Mouse (Mus musculus): ENCODE data around the gene Pbx2. TPM values are rescaled to one million over a fixed set of nuclear protein-coding genes. Genes with fewer than 3 reads are reported as not detected.

The Pbx2 gene
- total RNA-seq, 2 experiments from 2014 or later: 43.5 to 52.7 TPM

Other genes starting within 250 kb of the Pbx2 start
- under 1 TPM; 0.48 to 0.74 TPM for gene Btnl2, start 236.4 kb upstream of the Pbx2 start, total RNA-seq (2021)
- gene Btnl1, start 214.1 kb upstream of the Pbx2 start, total RNA-seq (2021): not detected
- 1 to 10 TPM; 4.8 to 8.2 TPM for gene BC051142, start 192.4 kb upstream of the Pbx2 start, total RNA-seq (2021)
- gene Btnl4, start 113.9 kb upstream of the Pbx2 start, total RNA-seq (2021): not detected
- not detected for gene Btnl6, start 73.9 kb upstream of the Pbx2 start, total RNA-seq (2021)
- 10 to 100 TPM; 12.8 to 16.7 TPM for gene Notch4, start 27.0 kb upstream of the Pbx2 start, total RNA-seq (2021)
- gene Gpsm3, start 1.5 kb upstream of the Pbx2 start, total RNA-seq (2021): 1 to 10 TPM; 3.1 to 3.5 TPM
- 1 to 10 TPM; 1.2 to 1.5 TPM for gene Ager, start 6.6 kb downstream of the Pbx2 start, total RNA-seq (2021)
- 10 to 100 TPM; 85.7 to 92.9 TPM for gene Rnf5, start 12.4 kb downstream of the Pbx2 start, total RNA-seq (2021)
- 100 to 1,000 TPM; 156 to 167 TPM for gene Agpat1, start 13.0 kb downstream of the Pbx2 start, total RNA-seq (2021)
- gene Egfl8, start 24.7 kb downstream of the Pbx2 start, total RNA-seq (2021): 1 to 10 TPM; 4.3 to 8.7 TPM
- 10 to 100 TPM; 36.6 to 42.2 TPM for gene Ppt2, start 37.2 kb downstream of the Pbx2 start, total RNA-seq (2021)
- gene Prrt1, start 38.3 kb downstream of the Pbx2 start, total RNA-seq (2021): 100 to 1,000 TPM; 248 to 266 TPM
- 10 to 100 TPM; 16.0 to 17.1 TPM for gene Fkbpl, start 53.5 kb downstream of the Pbx2 start, total RNA-seq (2021)
- gene Atf6b, start 55.9 kb downstream of the Pbx2 start, total RNA-seq (2021): 10 to 100 TPM; 80.0 to 81.9 TPM
- 1 to 10 TPM; 4.6 to 5.4 TPM for gene Tnxb, start 79.3 kb downstream of the Pbx2 start, total RNA-seq (2021)
- 10 to 100 TPM; 11.6 to 14.0 TPM for gene C4b, start 152.6 kb downstream of the Pbx2 start, total RNA-seq (2021)
- gene Cyp21a1, start 213.3 kb downstream of the Pbx2 start, total RNA-seq (2021): not detected
- gene Stk19, start 245.7 kb downstream of the Pbx2 start, total RNA-seq (2021): 10 to 100 TPM; 59.6 to 62.9 TPM
- gene Dxo, start 245.8 kb downstream of the Pbx2 start, total RNA-seq (2021): 10 to 100 TPM; 35.9 to 39.3 TPM